Mouse (Mus musculus): ENCODE data around the gene Nod2. TPM values are rescaled to one million over a fixed set of nuclear protein-coding genes. Genes with fewer than 3 reads are reported as not detected.
"Not testable (repeated sequence)": the region's sequence is repeated elsewhere in the genome, so short reads cannot be mapped to it uniquely, and the experiment has no call there.

Nod2 gene
- polyA plus RNA-seq, 1 experiment from 2014 or later: 0.11 TPM

DNA sequence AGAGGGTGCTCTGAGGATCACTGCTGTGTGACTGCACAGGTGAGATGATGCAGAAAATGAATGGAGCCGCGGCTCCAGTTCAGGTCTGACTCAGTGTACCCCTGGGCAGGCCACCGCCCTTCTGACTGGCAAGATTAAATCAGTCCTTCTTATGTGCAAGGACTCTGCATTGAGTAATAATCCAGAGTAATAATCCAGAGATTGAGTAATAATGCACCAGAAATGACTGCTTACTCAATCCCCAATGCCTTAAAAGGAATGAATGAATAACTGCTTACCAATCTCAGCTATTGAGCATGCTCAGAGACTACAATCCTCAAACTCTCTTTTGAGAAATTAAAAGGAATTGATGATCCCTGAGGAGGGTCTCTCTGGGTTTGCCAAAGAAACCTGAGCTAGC is 8.2 kb upstream of the Nod2 start:
- 93% methylated on average over 3 of the region's 3 CpGs for WGBS
- Histone ChIP-seq H3K27ac (ENCODE audit: low read depth, low read length) (no peak overlapping the region), H3K9ac (ENCODE audit: low read length) (no peak overlapping the region), H3K4me2 (ENCODE audit: low read length) (no peak overlapping the region), H3K27me3 (replicated peaks; ENCODE audit: control insufficient read depth, insufficient read depth, low read length) (no peaks in the 10 kb centered on the region), H3K9me3 (replicated peaks; ENCODE audit: control insufficient read depth, low read length) (no peaks in the 10 kb centered on the region), H3K4me3 (ENCODE audit: low read depth, low read length) (no peak overlapping the region), H3K4me1 (ENCODE audit: control insufficient read depth, insufficient read depth, low read length) (no peaks in the 10 kb centered on the region), H3K36me3 (ENCODE audit: control insufficient read depth, insufficient read depth, low read length) (no peaks in the 10 kb centered on the region)
- DNase-seq (ENCODE audit: low spot score) (no peak), ATAC-seq (no peak)

DNA sequence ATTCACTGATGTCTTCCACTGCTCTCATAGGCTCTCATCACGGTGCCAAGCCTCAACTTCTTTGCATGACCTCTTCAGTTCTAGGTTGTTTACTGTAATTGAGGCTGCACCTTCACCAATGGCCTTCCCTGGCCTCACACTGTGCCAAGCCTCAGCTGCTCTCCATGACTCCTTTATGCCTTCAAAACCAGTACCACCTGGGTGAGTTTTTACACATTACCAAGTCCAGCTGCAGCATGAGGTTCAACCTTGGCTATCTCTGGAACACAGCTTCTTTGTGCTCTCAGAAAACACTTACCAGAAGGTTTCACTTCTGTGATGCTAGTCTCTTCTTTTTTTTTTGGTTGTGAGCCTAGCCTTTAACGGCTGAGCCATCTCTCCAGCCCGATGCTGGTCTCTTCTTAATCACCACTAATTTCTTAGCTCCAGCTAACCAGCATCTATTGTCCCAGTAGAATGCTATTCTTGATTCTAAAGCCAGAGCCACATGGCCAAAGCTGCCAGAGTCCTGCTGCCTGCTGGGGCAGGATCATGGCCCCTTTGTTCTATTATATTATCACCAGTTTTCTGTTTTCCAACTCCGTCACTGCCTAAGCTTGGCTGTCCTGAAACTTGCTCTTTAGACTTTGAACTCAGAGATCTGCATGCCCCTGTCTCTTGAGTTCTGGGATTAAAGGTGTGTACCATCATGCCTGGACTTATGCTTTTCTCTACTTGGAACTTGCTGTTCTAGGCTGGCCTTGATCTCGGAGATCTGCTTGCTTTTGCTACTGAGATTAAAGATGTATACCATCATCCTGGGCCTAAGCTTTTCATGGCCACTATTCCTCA is 4.2 kb upstream of the Nod2 start:
- WGBS: 35% methylated on average over 5 of the region's 5 CpGs
- 0 out of 2 replicates have a peak, but pooled peaks cover 1% of the 10 kb centered on the region for H3K27me3 ChIP-seq (replicated peaks; ENCODE audit: control insufficient read depth, insufficient read depth, low read length)
- no peak overlapping the region for H3K4me2 ChIP-seq (ENCODE audit: low read length)
- H3K9ac ChIP-seq (ENCODE audit: low read length): no peak overlapping the region
- ATAC-seq (no peak), DNase-seq (ENCODE audit: low spot score) (no peak)
- H3K36me3 ChIP-seq (ENCODE audit: control insufficient read depth, insufficient read depth, low read length): no peaks in the 10 kb centered on the region
- H3K4me1 ChIP-seq (ENCODE audit: control insufficient read depth, insufficient read depth, low read length): no peaks in the 10 kb centered on the region
- no peaks in the 10 kb centered on the region for H3K9me3 ChIP-seq (replicated peaks; ENCODE audit: control insufficient read depth, low read length)
- no peak overlapping the region for H3K27ac ChIP-seq (ENCODE audit: low read depth, low read length)
- H3K4me3 ChIP-seq (ENCODE audit: low read depth, low read length): no peak overlapping the region

DNA sequence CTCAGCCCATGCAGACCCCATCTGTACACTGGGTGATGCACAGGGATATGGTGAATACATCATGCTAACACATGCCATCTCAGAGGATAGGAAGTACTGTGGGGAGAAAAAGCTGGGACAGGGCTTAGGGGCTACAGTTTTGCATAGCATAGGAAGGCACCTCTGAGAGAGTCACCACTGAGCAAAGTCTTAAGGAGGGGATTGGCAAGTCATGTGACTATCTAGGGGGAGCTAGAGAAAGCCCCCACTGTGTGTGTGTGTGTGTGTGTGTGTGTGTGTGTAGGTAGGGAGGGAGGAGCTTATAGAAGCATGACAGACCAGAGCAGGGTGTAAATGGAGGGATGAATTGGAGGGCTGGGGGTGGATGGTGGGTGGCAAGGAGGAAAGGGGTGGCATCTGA is 1.2 kb downstream of the Nod2 start:
- 0 out of 2 replicates have a peak, but pooled peaks cover 4% of the 10 kb centered on the region for H3K27me3 ChIP-seq (replicated peaks; ENCODE audit: control insufficient read depth, insufficient read depth, low read length)
- H3K9ac ChIP-seq (ENCODE audit: low read length): no peak overlapping the region
- H3K9me3 ChIP-seq (replicated peaks; ENCODE audit: control insufficient read depth, low read length): no peaks in the 10 kb centered on the region
- H3K27ac ChIP-seq (ENCODE audit: low read depth, low read length): no peak overlapping the region
- ATAC-seq: no peak
- H3K36me3 ChIP-seq (ENCODE audit: control insufficient read depth, insufficient read depth, low read length): no peaks in the 10 kb centered on the region
- no peak overlapping the region for H3K4me2 ChIP-seq (ENCODE audit: low read length)
- DNase-seq (ENCODE audit: low spot score): no peak
- no peaks in the 10 kb centered on the region for H3K4me1 ChIP-seq (ENCODE audit: control insufficient read depth, insufficient read depth, low read length)
- H3K4me3 ChIP-seq (ENCODE audit: low read depth, low read length): no peak overlapping the region

DNA sequence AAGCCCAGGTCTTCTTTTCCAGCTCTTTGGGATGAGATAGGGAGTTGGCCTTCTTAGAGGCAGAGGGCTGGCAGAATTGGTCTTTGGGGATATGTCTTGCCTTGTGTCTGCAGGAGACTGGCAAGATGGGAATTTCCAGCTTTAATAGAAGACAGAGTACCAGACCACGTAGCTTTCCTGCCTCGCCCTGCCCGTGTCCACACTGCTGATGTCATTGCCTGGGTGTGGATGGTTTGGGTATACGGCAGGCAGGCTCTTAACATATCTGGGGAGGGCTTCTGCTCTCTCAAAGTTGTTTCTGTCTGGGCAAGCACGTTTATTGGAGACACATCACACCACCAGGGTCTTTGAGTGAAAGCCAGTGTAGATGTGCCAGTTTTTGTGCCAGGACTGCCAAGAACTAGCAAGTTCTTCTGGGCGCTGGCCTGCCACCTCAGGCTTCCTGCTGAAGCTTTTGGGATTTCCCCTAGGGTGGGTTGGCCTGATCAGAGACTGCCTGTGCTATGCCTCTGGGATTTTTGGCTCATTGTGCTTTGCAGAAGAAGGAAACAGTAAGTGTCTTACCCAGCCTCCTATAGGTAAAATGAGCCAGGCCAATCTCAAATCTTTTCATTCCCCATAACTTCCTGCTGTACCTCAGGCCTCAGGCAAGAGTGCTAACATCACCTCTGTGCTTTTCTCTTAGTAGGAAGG is 3.0 kb downstream of the Nod2 start:
- Histone ChIP-seq H3K9ac (ENCODE audit: low read length) (no peak overlapping the region), H3K4me3 (ENCODE audit: low read depth, low read length) (no peak overlapping the region), H3K9me3 (replicated peaks; ENCODE audit: control insufficient read depth, low read length) (no peaks in the 10 kb centered on the region), H3K4me1 (ENCODE audit: control insufficient read depth, insufficient read depth, low read length) (no peaks in the 10 kb centered on the region), H3K27ac (ENCODE audit: low read depth, low read length) (no peak overlapping the region), H3K36me3 (ENCODE audit: control insufficient read depth, insufficient read depth, low read length) (no peaks in the 10 kb centered on the region), H3K27me3 (replicated peaks; ENCODE audit: control insufficient read depth, insufficient read depth, low read length) (0 out of 2 replicates have a peak, but pooled peaks cover 4% of the 10 kb centered on the region), H3K4me2 (ENCODE audit: low read length) (no peak overlapping the region)
- DNase-seq (ENCODE audit: low spot score) (no peak), ATAC-seq (no peak)
- WGBS: 80% methylated on average over 6 of the region's 6 CpGs

DNA sequence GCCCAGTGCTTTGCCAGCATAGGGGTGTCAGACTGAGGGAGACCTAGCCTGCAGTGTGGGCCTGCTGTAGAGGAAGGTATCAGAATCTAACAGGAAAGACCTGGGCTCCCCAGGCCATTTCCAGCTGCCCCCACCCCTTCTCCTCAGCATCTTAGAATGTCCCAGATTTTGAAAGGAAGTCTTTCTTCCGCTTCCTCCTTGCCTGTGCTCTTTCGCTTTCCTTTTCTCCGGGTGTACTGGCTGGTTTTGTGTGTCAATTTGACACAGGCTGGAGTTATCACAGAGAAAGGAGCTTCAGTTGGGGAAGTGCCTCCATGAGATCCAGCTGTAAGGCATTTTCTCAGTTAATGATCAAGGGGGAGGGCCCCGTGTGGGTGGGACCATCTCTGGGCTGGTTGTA is 4.0 kb downstream of the Nod2 start:
- not testable (repeated sequence) for H3K27ac ChIP-seq (ENCODE audit: low read depth, low read length); H3K4me3 ChIP-seq (ENCODE audit: low read depth, low read length); H3K27me3 ChIP-seq (replicated peaks; ENCODE audit: control insufficient read depth, insufficient read depth, low read length); H3K9me3 ChIP-seq (replicated peaks; ENCODE audit: control insufficient read depth, low read length); H3K4me1 ChIP-seq (ENCODE audit: control insufficient read depth, insufficient read depth, low read length); H3K36me3 ChIP-seq (ENCODE audit: control insufficient read depth, insufficient read depth, low read length); DNase-seq (ENCODE audit: low spot score); H3K4me2 ChIP-seq (ENCODE audit: low read length); ATAC-seq; H3K9ac ChIP-seq (ENCODE audit: low read length)
- WGBS: 77% methylated on average over 4 of the region's 4 CpGs

DNA sequence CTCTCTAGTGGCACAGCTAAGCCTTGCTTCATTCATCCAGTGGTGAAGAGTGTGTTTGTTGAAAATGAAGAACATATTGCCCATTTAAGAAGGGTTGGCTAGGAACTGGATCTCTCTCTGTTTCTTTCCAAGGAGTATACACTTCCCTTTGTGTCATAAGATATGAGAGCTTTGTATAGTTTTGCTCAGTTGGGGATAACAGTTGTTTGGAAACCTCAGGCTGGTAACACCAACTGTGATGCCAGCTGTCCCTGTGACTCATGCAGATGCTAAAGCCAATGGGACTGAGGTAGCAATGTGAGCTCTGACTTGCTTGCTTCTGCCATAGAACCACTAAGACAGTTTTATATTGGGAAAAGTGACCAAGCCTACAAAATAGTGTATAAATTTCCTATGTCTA is 8.2 kb downstream of the Nod2 start:
- Histone ChIP-seq H3K9ac (ENCODE audit: low read length) (no peak overlapping the region), H3K9me3 (replicated peaks; ENCODE audit: control insufficient read depth, low read length) (no peaks in the 10 kb centered on the region), H3K4me3 (ENCODE audit: low read depth, low read length) (no peak overlapping the region), H3K4me2 (ENCODE audit: low read length) (no peak overlapping the region), H3K4me1 (ENCODE audit: control insufficient read depth, insufficient read depth, low read length) (no peaks in the 10 kb centered on the region), H3K36me3 (ENCODE audit: control insufficient read depth, insufficient read depth, low read length) (no peaks in the 10 kb centered on the region), H3K27ac (ENCODE audit: low read depth, low read length) (no peak overlapping the region), H3K27me3 (replicated peaks; ENCODE audit: control insufficient read depth, insufficient read depth, low read length) (no peaks in the 10 kb centered on the region)
- no peak for DNase-seq (ENCODE audit: low spot score)
- ATAC-seq: no peak

DNA sequence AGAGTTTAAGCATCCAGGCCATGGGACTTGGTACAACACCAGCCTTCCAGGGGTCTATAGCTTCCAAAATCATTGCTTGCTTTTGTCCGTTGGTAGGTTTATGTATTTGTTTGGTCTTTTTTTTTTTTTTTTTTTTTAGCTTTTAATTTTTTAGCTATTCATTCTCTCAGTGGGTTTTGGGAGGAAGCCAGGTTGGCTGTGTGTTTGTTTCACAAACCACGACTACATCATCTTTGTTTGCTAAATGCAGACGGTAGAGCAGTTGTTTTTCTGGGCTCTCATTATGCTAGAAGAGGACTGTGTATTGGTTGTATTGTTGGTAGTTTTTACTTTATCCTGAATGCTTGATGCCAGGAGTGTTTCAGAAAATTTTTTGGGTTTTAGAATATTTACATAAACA is 12.8 kb downstream of the Nod2 start:
- Histone ChIP-seq H3K27ac (ENCODE audit: low read depth, low read length) (no peak overlapping the region), H3K4me1 (ENCODE audit: control insufficient read depth, insufficient read depth, low read length) (no peaks in the 10 kb centered on the region), H3K36me3 (ENCODE audit: control insufficient read depth, insufficient read depth, low read length) (no peaks in the 10 kb centered on the region), H3K9me3 (replicated peaks; ENCODE audit: control insufficient read depth, low read length) (no peaks in the 10 kb centered on the region), H3K9ac (ENCODE audit: low read length) (no peak overlapping the region), H3K4me2 (ENCODE audit: low read length) (no peak overlapping the region), H3K27me3 (replicated peaks; ENCODE audit: control insufficient read depth, insufficient read depth, low read length) (no peaks in the 10 kb centered on the region), H3K4me3 (ENCODE audit: low read depth, low read length) (no peak overlapping the region)
- WGBS: 48% methylated on average over 3 of the region's 3 CpGs
- ATAC-seq: no peak
- no peak for DNase-seq (ENCODE audit: low spot score)

DNA sequence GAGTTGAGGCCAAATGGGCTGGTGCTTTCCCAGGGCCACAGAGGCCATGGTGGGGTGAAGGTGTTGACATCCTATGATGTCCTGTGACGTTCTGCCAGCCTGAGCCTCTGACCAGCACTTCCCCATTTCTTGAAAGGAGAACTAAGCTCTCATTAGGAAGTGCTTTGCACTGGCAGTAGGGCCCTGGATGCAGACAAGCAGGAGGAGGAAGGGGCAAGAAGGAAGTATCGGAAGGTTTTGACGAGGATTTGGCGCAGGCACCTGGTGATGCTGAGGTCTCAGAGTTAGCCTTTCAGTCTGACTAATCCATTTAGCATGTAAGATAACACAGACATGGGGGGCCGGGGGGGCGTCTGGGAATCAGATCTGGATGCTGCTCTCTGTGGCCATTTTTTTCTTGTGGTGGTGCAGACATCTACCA is 15.3 kb downstream of the Nod2 start:
- WGBS: 75% methylated on average over 6 of the region's 6 CpGs
- H3K27me3 ChIP-seq (replicated peaks; ENCODE audit: control insufficient read depth, insufficient read depth, low read length): no peaks in the 10 kb centered on the region
- H3K4me1 ChIP-seq (ENCODE audit: control insufficient read depth, insufficient read depth, low read length): no peaks in the 10 kb centered on the region
- H3K9me3 ChIP-seq (replicated peaks; ENCODE audit: control insufficient read depth, low read length): no peaks in the 10 kb centered on the region
- H3K9ac ChIP-seq (ENCODE audit: low read length): no peak overlapping the region
- H3K4me3 ChIP-seq (ENCODE audit: low read depth, low read length): no peak overlapping the region
- H3K4me2 ChIP-seq (ENCODE audit: low read length): no peak overlapping the region
- H3K27ac ChIP-seq (ENCODE audit: low read depth, low read length): no peak overlapping the region
- no peaks in the 10 kb centered on the region for H3K36me3 ChIP-seq (ENCODE audit: control insufficient read depth, insufficient read depth, low read length)
- ATAC-seq: no peak
- no peak for DNase-seq (ENCODE audit: low spot score)

DNA sequence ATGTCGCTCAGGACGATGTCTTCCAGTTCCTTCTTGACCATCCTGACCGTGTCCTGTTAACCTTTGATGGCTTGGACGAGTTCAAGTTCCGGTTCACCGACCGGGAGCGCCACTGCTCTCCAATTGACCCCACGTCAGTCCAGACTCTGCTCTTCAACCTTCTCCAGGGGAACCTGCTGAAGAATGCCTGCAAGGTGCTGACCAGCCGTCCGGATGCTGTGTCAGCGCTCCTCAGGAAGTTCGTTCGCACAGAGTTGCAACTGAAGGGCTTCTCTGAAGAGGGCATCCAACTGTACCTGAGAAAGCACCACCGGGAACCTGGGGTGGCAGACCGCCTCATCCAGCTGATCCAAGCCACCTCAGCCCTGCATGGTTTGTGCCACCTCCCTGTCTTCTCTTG is 17.0 kb downstream of the Nod2 start:
- DNase-seq (ENCODE audit: low spot score) (no peak), ATAC-seq (no peak)
- Histone ChIP-seq H3K4me3 (ENCODE audit: low read depth, low read length) (no peak overlapping the region), H3K4me2 (ENCODE audit: low read length) (no peak overlapping the region), H3K9me3 (replicated peaks; ENCODE audit: control insufficient read depth, low read length) (no peaks in the 10 kb centered on the region), H3K27ac (ENCODE audit: low read depth, low read length) (no peak overlapping the region), H3K27me3 (replicated peaks; ENCODE audit: control insufficient read depth, insufficient read depth, low read length) (no peaks in the 10 kb centered on the region), H3K9ac (ENCODE audit: low read length) (no peak overlapping the region), H3K4me1 (ENCODE audit: control insufficient read depth, insufficient read depth, low read length) (peaks cover 6% of the 10 kb centered on the region; the same call in 1 of the 2 replicates), H3K36me3 (ENCODE audit: control insufficient read depth, insufficient read depth, low read length) (no peaks in the 10 kb centered on the region)
- WGBS: 87% methylated on average over 16 of the region's 16 CpGs
